Mouse (Mus musculus): Measurements from ENCODE around the gene Ttyh3. TPM values are rescaled to one million over a fixed set of nuclear protein-coding genes. Genes with fewer than 3 reads are reported as not detected.

Ttyh3 gene
- polyA plus RNA-seq, 1 experiment: 32.1 TPM

GRCm38 (mm10) chr5:140610273-140611011 is 38.4 kb downstream of the Ttyh3 start:
- TF ChIP-seq GATA1 (IDR thresholded peaks at IDR 0.05; ENCODE audit: low read length): no peak

GRCm38 (mm10) chr5:140609511-140610272 is 39.1 kb downstream of the Ttyh3 start:
- no peak for TF ChIP-seq GATA1 (IDR thresholded peaks at IDR 0.05; ENCODE audit: low read length)

GRCm38 (mm10) chr5:140608634-140609015 is 40.2 kb downstream of the Ttyh3 start:
- no peak for TF ChIP-seq GATA1 (IDR thresholded peaks at IDR 0.05; ENCODE audit: low read length)

- no peak for TF ChIP-seq GATA1 (IDR thresholded peaks at IDR 0.05; ENCODE audit: low read length)
Measured at GRCm38 (mm10) chr5:140607836-140608633, 40.8 kb downstream of the Ttyh3 start.

GRCm38 (mm10) chr5:140607001-140607835 is 41.6 kb downstream of the Ttyh3 start, which contains the start of gene Lfng:
TSS of gene Lfng (plus strand) at chr5:140607320.
- TF ChIP-seq GATA1 (IDR thresholded peaks at IDR 0.05; ENCODE audit: low read length): no peak

DNA sequence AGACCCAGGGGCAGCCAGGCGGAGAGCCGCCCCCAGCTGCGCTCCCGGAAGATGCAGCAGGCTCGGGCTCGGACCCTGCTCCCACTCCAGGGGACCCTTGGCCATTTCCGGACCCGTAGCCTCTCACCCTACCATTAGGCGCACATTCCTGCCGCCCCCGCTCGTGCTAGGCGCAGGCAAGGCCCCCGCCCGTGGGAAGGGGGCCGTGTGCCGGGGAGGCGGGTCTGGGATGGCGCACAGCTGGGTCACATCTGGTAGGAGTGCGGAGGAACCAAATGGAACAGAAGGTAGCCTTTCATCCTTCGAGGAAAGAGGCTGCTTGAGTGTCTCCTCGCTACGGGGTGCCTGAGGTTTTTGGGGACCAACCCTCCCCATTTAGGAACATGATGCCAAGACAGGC is 42.4 kb downstream of the Ttyh3 start:
- no peak for TF ChIP-seq GATA1 (IDR thresholded peaks at IDR 0.05; ENCODE audit: low read length)

GRCm38 (mm10) chr5:140605228-140605627 is 43.6 kb downstream of the Ttyh3 start:
- TF ChIP-seq GATA1 (IDR thresholded peaks at IDR 0.05; ENCODE audit: low read length): no peak

- TF ChIP-seq GATA1 (IDR thresholded peaks at IDR 0.05; ENCODE audit: low read length): no peak
Measured at GRCm38 (mm10) chr5:140604386-140604785, 44.4 kb downstream of the Ttyh3 start.

GRCm38 (mm10) chr5:140602540-140602939 is 46.3 kb downstream of the Ttyh3 start:
- no peak for TF ChIP-seq GATA1 (IDR thresholded peaks at IDR 0.05; ENCODE audit: low read length)

GRCm38 (mm10) chr5:140601712-140602111 is 47.1 kb downstream of the Ttyh3 start:
- TF ChIP-seq GATA1 (IDR thresholded peaks at IDR 0.05; ENCODE audit: low read length): no peak

DNA sequence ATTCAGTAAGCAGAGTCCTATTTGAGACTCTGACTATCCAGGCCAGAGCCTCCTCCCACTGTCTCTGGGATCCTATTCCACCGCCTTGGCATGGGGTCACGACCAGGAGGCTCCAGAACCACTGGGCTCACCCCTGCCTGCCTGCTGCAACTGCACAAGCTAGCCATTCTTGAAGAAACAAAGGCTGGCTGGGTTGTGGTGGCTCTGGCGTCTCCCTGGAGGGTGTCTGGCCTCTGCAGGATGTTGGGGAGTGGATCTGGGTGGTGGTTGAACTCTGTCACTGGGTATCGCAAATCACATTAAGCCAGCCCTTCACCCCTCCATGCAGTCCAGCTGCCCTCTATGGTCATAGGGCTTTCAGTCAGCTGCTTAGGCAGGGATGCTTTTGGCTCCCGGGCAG is 48.9 kb downstream of the Ttyh3 start:
- TF ChIP-seq GATA1 (IDR thresholded peaks at IDR 0.05; ENCODE audit: low read length): no peak

DNA sequence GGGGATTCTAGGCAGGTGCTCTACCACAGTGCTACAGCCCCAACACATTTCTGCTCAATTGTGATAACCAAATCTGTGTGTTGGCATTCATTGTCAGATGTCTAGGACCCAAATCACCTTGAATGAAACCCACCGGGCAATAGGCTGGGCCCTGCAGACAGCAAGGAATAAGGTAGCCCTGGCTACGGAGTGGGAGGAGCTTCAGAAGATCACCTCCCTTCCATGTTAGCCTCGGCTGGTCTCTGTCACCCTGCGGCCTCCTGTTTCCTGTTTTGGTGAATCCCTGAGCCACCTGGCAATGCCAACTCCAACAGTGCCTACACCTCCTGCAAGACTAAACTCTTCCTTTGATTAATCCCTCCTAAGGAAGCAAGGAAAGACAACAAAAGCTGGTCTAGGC is 51.0 kb downstream of the Ttyh3 start:
- TF ChIP-seq GATA1 (IDR thresholded peaks at IDR 0.05; ENCODE audit: low read length): no peak

GRCm38 (mm10) chr5:140596927-140597588 is 51.8 kb downstream of the Ttyh3 start:
- TF ChIP-seq GATA1 (IDR thresholded peaks at IDR 0.05; ENCODE audit: low read length): no peak

GRCm38 (mm10) chr5:140596426-140596825 is 52.4 kb downstream of the Ttyh3 start:
- TF ChIP-seq GATA1 (IDR thresholded peaks at IDR 0.05; ENCODE audit: low read length): no peak

- TF ChIP-seq GATA1 (IDR thresholded peaks at IDR 0.05; ENCODE audit: low read length): no peak
Measured at GRCm38 (mm10) chr5:140594846-140595245, 54.0 kb downstream of the Ttyh3 start.

Data from G1E-ER4 (cell line).